Mouse (Mus musculus): ENCODE measurements around the gene Farp1. TPM values are rescaled to one million over a fixed set of nuclear protein-coding genes. Genes with fewer than 3 reads are reported as not detected.

The Farp1 gene
- total RNA-seq, 1 experiment = 8.6 TPM

DNA sequence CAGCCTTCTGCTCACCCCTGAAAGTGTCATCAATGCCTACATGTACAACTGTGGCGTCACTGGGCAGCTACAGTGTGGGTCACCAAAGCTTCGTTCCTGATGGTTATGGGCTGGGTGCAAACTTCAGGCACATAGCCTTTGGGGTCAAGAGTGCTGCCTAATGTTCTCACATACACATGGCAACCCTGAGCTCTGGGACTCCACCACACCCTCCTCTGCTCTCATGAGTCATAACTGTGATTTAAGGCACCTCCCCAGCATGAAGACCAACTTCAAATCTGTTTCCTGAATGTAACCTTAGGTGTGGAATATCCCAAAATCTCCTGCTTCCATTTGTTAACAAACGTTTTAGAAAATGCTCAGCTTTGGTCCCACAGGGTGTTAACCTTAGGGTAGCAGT, 257.4 kb downstream of the Farp1 start:
- H3K9ac ChIP-seq (ENCODE audit: insufficient read depth, low read depth, low read length, poor library complexity, severe bottlenecking) = no peak overlapping the region
- no peak for DNase-seq (ENCODE audit: low read depth, low spot score)
- peaks cover 27% of the 10 kb centered on the region; the same call in 1 of the 2 replicates for H3K36me3 ChIP-seq (ENCODE audit: control insufficient read depth, insufficient read depth, low read length, poor library complexity, severe bottlenecking)
- in situ Hi-C loops (cut with MboI; ENCODE audit: low sequenced_read_pairs in 2 of 2, unreplicated experiment in 2 of 2) = no loop called here
- H3K9me3 ChIP-seq (ENCODE audit: control insufficient read depth, insufficient read depth, low read depth, low read length) = no peaks in the 10 kb centered on the region
- no peak overlapping the region for H3K27ac ChIP-seq (ENCODE audit: insufficient read depth, low read depth, low read length, poor library complexity, severe bottlenecking)
- TF ChIP-seq ZC3H11A (IDR thresholded peaks at IDR 0.05; ENCODE audit: borderline replicate concordance, low read depth, low read length) = no peak
- TF ChIP-seq MAFK (IDR thresholded peaks at IDR 0.05; ENCODE audit: insufficient read depth, low read depth, low read length) = no peak
- TF ChIP-seq ZNF384 (IDR thresholded peaks at IDR 0.05; ENCODE audit: low read depth, low read length) = no peak
- no peak for TF ChIP-seq HCFC1 (IDR thresholded peaks at IDR 0.05; ENCODE audit: borderline replicate concordance, insufficient read depth, low read length)
- TF ChIP-seq CHD2 (IDR thresholded peaks at IDR 0.05; ENCODE audit: low read depth, low read length) = no peak
- H3K4me1 ChIP-seq (ENCODE audit: control insufficient read depth in 2 of 2, insufficient read depth in 2 of 2, low read length in 2 of 2, poor library complexity in 1 of 2) = peaks cover 0 to 2% of the 10 kb centered on the region in 2 experiments; a peak in 2 of 4 replicates
- no peak overlapping the region for H3K4me3 ChIP-seq (ENCODE audit: insufficient read depth in 1 of 2, low read depth in 1 of 2, low read length in 2 of 2, poor library complexity in 1 of 2, severe bottlenecking in 1 of 2)

DNA sequence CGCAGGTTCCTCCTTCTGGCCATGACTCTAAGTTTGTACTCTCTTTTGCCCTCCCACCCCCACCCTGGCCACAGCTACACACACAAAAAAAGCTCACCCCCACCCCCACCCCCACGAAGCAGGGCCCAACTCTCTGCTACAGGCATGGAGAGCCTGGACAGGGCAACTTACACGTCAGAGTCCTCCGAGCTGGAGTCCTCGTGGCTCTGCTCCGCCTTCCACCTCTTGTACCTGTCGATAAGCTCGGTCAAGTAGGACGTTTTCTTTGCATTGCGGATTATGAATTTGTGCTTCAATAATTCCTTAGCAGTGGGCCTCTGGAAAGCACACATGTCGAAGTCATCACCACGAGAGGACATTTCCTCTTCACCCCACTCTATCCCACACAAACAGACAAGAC, 259.5 kb downstream of the Farp1 start:
- Histone ChIP-seq H3K4me3 (ENCODE audit: insufficient read depth in 1 of 2, low read depth in 1 of 2, low read length in 2 of 2, poor library complexity in 1 of 2, severe bottlenecking in 1 of 2) (no peak overlapping the region), H3K27ac (ENCODE audit: insufficient read depth, low read depth, low read length, poor library complexity, severe bottlenecking) (no peak overlapping the region), H3K9ac (ENCODE audit: insufficient read depth, low read depth, low read length, poor library complexity, severe bottlenecking) (no peak overlapping the region), H3K4me1 (ENCODE audit: control insufficient read depth in 2 of 2, insufficient read depth in 2 of 2, low read length in 2 of 2, poor library complexity in 1 of 2) (peaks cover 0 to 2% of the 10 kb centered on the region in 2 experiments; a peak in 2 of 4 replicates), H3K9me3 (ENCODE audit: control insufficient read depth, insufficient read depth, low read depth, low read length) (no peaks in the 10 kb centered on the region), H3K36me3 (ENCODE audit: control insufficient read depth, insufficient read depth, low read length, poor library complexity, severe bottlenecking) (peaks cover 29% of the 10 kb centered on the region; the same call in 1 of the 2 replicates)
- DNase-seq (ENCODE audit: low read depth, low spot score) = no peak
- in situ Hi-C loops (cut with MboI; ENCODE audit: low sequenced_read_pairs in 2 of 2, unreplicated experiment in 2 of 2) = no loop called here
- no peak for TF ChIP-seq CHD2 (IDR thresholded peaks at IDR 0.05; ENCODE audit: low read depth, low read length)

DNA sequence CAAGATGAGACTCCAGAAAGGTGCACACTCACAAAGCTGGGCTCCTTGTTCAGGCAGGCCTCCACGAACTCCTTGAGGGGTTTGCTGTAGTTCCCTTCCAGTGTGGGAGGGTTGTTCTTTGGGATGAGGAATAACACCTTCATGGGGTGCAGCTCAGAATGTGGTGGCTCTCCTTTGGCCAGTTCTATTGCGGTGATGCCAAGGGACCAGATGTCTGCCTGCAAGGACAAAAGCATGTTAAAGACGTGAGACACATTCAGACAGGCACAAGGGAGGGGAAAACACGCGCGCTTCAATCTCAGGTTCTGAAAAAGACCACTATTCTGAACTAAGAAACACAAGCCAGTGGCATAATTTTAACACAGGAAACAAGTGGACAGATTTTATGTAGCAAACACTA, 262.1 kb downstream of the Farp1 start:
- Histone ChIP-seq H3K36me3 (ENCODE audit: control insufficient read depth, insufficient read depth, low read length, poor library complexity, severe bottlenecking) (peaks cover 32% of the 10 kb centered on the region; the same call in 1 of the 2 replicates), H3K9me3 (ENCODE audit: control insufficient read depth, insufficient read depth, low read depth, low read length) (no peaks in the 10 kb centered on the region), H3K9ac (ENCODE audit: insufficient read depth, low read depth, low read length, poor library complexity, severe bottlenecking) (no peak overlapping the region), H3K27ac (ENCODE audit: insufficient read depth, low read depth, low read length, poor library complexity, severe bottlenecking) (no peak overlapping the region), H3K4me3 (ENCODE audit: insufficient read depth in 1 of 2, low read depth in 1 of 2, low read length in 2 of 2, poor library complexity in 1 of 2, severe bottlenecking in 1 of 2) (no peak overlapping the region), H3K4me1 (ENCODE audit: control insufficient read depth in 2 of 2, insufficient read depth in 2 of 2, low read length in 2 of 2, poor library complexity in 1 of 2) (peaks cover 0 to 4% of the 10 kb centered on the region in 2 experiments; a peak in 2 of 4 replicates)
- no peak for DNase-seq (ENCODE audit: low read depth, low spot score)
- TF ChIP-seq ZC3H11A (IDR thresholded peaks at IDR 0.05; ENCODE audit: borderline replicate concordance, low read depth, low read length) (no peak), HCFC1 (IDR thresholded peaks at IDR 0.05; ENCODE audit: borderline replicate concordance, insufficient read depth, low read length) (no peak), MAFK (IDR thresholded peaks at IDR 0.05; ENCODE audit: insufficient read depth, low read depth, low read length) (no peak), ZNF384 (IDR thresholded peaks at IDR 0.05; ENCODE audit: low read depth, low read length) (no peak), CHD2 (IDR thresholded peaks at IDR 0.05; ENCODE audit: low read depth, low read length) (no peak)
- in situ Hi-C loops (cut with MboI; ENCODE audit: low sequenced_read_pairs in 2 of 2, unreplicated experiment in 2 of 2) = no loop called here

DNA sequence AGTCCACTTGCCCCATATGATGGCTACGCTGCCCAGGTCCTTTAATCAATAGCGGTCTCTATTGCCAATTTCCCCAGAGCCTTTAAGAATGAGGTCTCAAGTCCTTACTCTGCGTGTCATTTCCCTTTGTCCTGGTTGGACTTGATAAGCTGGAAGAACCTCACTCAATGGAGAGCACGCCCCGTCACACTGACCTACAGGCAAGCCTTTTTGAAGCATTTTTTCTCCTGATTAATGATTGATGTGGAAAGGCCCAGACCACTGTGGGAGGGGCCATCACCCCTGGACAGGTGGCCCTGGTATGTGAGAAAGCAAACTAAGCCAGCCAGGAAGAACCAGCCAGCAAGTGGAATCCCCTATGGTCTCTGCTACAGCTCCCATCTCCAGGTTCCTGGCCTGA, 263.5 kb downstream of the Farp1 start:
- H3K9ac ChIP-seq (ENCODE audit: insufficient read depth, low read depth, low read length, poor library complexity, severe bottlenecking) = no peak overlapping the region
- peaks cover 28% of the 10 kb centered on the region; the same call in 1 of the 2 replicates for H3K36me3 ChIP-seq (ENCODE audit: control insufficient read depth, insufficient read depth, low read length, poor library complexity, severe bottlenecking)
- no peak overlapping the region for H3K27ac ChIP-seq (ENCODE audit: insufficient read depth, low read depth, low read length, poor library complexity, severe bottlenecking)
- H3K9me3 ChIP-seq (ENCODE audit: control insufficient read depth, insufficient read depth, low read depth, low read length) = no peaks in the 10 kb centered on the region
- peaks cover 0 to 9% of the 10 kb centered on the region in 2 experiments; a peak in 2 of 4 replicates for H3K4me1 ChIP-seq (ENCODE audit: control insufficient read depth in 2 of 2, insufficient read depth in 2 of 2, low read length in 2 of 2, poor library complexity in 1 of 2)
- DNase-seq (ENCODE audit: low read depth, low spot score) = no peak
- in situ Hi-C loops (cut with MboI; ENCODE audit: low sequenced_read_pairs in 2 of 2, unreplicated experiment in 2 of 2) = no loop called here
- no peak overlapping the region for H3K4me3 ChIP-seq (ENCODE audit: insufficient read depth in 1 of 2, low read depth in 1 of 2, low read length in 2 of 2, poor library complexity in 1 of 2, severe bottlenecking in 1 of 2)
- no peak for TF ChIP-seq HCFC1 (IDR thresholded peaks at IDR 0.05; ENCODE audit: borderline replicate concordance, insufficient read depth, low read length)
- no peak for TF ChIP-seq MAFK (IDR thresholded peaks at IDR 0.05; ENCODE audit: insufficient read depth, low read depth, low read length)
- no peak for TF ChIP-seq ZNF384 (IDR thresholded peaks at IDR 0.05; ENCODE audit: low read depth, low read length)
- TF ChIP-seq CHD2 (IDR thresholded peaks at IDR 0.05; ENCODE audit: low read depth, low read length) = no peak
- TF ChIP-seq ZC3H11A (IDR thresholded peaks at IDR 0.05; ENCODE audit: borderline replicate concordance, low read depth, low read length) = no peak

DNA sequence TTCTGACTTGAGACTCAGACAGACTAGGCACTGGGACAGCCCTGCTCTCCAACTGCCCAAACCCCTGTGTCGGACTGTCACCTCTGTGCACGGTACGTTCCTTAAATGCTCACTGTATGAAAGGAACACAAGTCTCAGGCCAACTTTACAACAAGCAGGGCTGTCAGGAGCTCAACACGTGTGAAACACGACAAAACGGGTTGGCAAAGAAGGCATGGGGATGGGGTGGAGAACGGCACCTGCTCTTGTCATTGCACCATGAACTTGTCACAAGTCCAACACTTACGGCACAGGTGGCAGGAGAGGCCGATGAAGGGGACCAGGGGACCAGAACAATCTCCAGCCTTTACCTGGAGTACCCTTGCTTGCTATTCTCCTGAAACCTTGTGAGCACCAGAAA, 264.1 kb downstream of the Farp1 start:
- H3K4me1 ChIP-seq (ENCODE audit: control insufficient read depth in 2 of 2, insufficient read depth in 2 of 2, low read length in 2 of 2, poor library complexity in 1 of 2) = peaks cover 3 to 10% of the 10 kb centered on the region in 2 experiments
- no peak overlapping the region for H3K9ac ChIP-seq (ENCODE audit: insufficient read depth, low read depth, low read length, poor library complexity, severe bottlenecking)
- no peak for TF ChIP-seq HCFC1 (IDR thresholded peaks at IDR 0.05; ENCODE audit: borderline replicate concordance, insufficient read depth, low read length)
- no peak for TF ChIP-seq ZC3H11A (IDR thresholded peaks at IDR 0.05; ENCODE audit: borderline replicate concordance, low read depth, low read length)
- TF ChIP-seq CHD2 (IDR thresholded peaks at IDR 0.05; ENCODE audit: low read depth, low read length) = no peak
- TF ChIP-seq MAFK (IDR thresholded peaks at IDR 0.05; ENCODE audit: insufficient read depth, low read depth, low read length) = no peak
- TF ChIP-seq ZNF384 (IDR thresholded peaks at IDR 0.05; ENCODE audit: low read depth, low read length) = no peak
- H3K9me3 ChIP-seq (ENCODE audit: control insufficient read depth, insufficient read depth, low read depth, low read length) = no peaks in the 10 kb centered on the region
- no peak overlapping the region for H3K4me3 ChIP-seq (ENCODE audit: insufficient read depth in 1 of 2, low read depth in 1 of 2, low read length in 2 of 2, poor library complexity in 1 of 2, severe bottlenecking in 1 of 2)
- DNase-seq (ENCODE audit: low read depth, low spot score) = no peak
- no peak overlapping the region for H3K27ac ChIP-seq (ENCODE audit: insufficient read depth, low read depth, low read length, poor library complexity, severe bottlenecking)
- peaks cover 26% of the 10 kb centered on the region; the same call in 1 of the 2 replicates for H3K36me3 ChIP-seq (ENCODE audit: control insufficient read depth, insufficient read depth, low read length, poor library complexity, severe bottlenecking)
- in situ Hi-C loops (cut with MboI; ENCODE audit: low sequenced_read_pairs in 2 of 2, unreplicated experiment in 2 of 2) = no loop called here

All from ES-E14 (cell line).